In genomic region chr13:9082128-9082883, GRCm38 (mm10) we compare ENCODE assay signal across 20 mouse cellular contexts. TPM values are rescaled to one million over a fixed set of nuclear protein-coding genes. Genes with fewer than 3 reads are reported as not detected.
DNase-seq lines count a peak whose midpoint lies in the region; ATAC-seq and TF ChIP-seq lines count a peak whose summit lies in the region.
"Had no signal": no experiment of that assay in that cellular context is flagged by ENCODE, and none has a peak within 500 bp of the region (broad histone marks: within the 10 kb centered on the region; RNA-seq: fewer than 3 reads in every experiment).

No protein-coding gene starts in this region.

- H3K27me3 ChIP-seq in liver, postnatal 0 days (ENCODE audit: insufficient read depth, low read length): no peaks in the 10 kb centered on the region
- no peaks in the 10 kb centered on the region for H3K27me3 ChIP-seq in liver, embryonic 11.5 days (replicated peaks; ENCODE audit: control insufficient read depth, insufficient read depth, low read length)
- H3K27me3 ChIP-seq: embryonic facial prominence, embryonic 12.5 days; forebrain, embryonic 15.5 days; heart, embryonic 12.5 days; hindbrain, embryonic 12.5 days had no signal

- 66% methylated on average over 14 of the region's 14 CpGs for WGBS in liver, postnatal 0 days (ENCODE audit: insufficient replicate concordance)
- 66% methylated on average over 14 of the region's 14 CpGs for WGBS in liver, embryonic 11.5 days

- H3K4me1 ChIP-seq in liver, postnatal 0 days (ENCODE audit: insufficient read depth): no peaks in the 10 kb centered on the region
- H3K4me1 ChIP-seq in liver, embryonic 11.5 days (replicated peaks; ENCODE audit: control insufficient read depth, insufficient read depth, low read length): no peaks in the 10 kb centered on the region
- H3K4me1 ChIP-seq: embryonic facial prominence, embryonic 12.5 days; forebrain, embryonic 15.5 days; heart, embryonic 12.5 days; hindbrain, embryonic 12.5 days had no signal

- no peak for TF ChIP-seq CTCF in liver, postnatal 0 days (IDR thresholded peaks at IDR 0.05; ENCODE audit: low read depth)

- no peak overlapping the region for H3K4me2 ChIP-seq in liver, postnatal 0 days (ENCODE audit: low read depth, low read length)
- H3K4me2 ChIP-seq in liver, embryonic 11.5 days: no peak overlapping the region
- H3K4me2 ChIP-seq: embryonic facial prominence, embryonic 12.5 days; forebrain, embryonic 15.5 days; heart, embryonic 12.5 days; hindbrain, embryonic 12.5 days had no signal

- no peak for TF ChIP-seq EP300 in liver, postnatal 0 days (IDR thresholded peaks at IDR 0.05; ENCODE audit: low read depth)

- intact Hi-C loops in heart, postnatal 10 days (cut with DNase I): no loop called here

- H3K27ac ChIP-seq in liver, postnatal 0 days (ENCODE audit: low read depth): no peak overlapping the region
- H3K27ac ChIP-seq in liver, embryonic 11.5 days (ENCODE audit: low read depth, low read length): no peak overlapping the region
- H3K27ac ChIP-seq: embryonic facial prominence, embryonic 12.5 days; forebrain, embryonic 15.5 days; hindbrain, embryonic 12.5 days; hindbrain, postnatal 0 days had no signal

- peak; percentile 31; the same call in 1 of the 2 replicates for ATAC-seq in liver, postnatal 0 days
- ATAC-seq in liver, embryonic 11.5 days (replicated peaks; ENCODE audit: low FRiP score): no peak
- ATAC-seq in monocyte, adult 5-6 weeks (replicated peaks; ENCODE audit: insufficient number of reproducible peaks, low FRiP score, low TSS enrichment, poor library complexity, severe bottlenecking): peak; percentile 40; the same call in 1 of the 2 replicates
- ATAC-seq: forebrain, embryonic 15.5 days; hindbrain, postnatal 0 days; intestine, postnatal 0 days had no signal

- H3K9ac ChIP-seq in liver, postnatal 0 days (replicated peaks): no peak overlapping the region
- H3K9ac ChIP-seq in liver, embryonic 11.5 days (ENCODE audit: low read depth, low read length): no peak overlapping the region
- H3K9ac ChIP-seq: embryonic facial prominence, embryonic 12.5 days; forebrain, embryonic 15.5 days; heart, embryonic 12.5 days; hindbrain, embryonic 12.5 days had no signal

- no peaks in the 10 kb centered on the region for H3K9me3 ChIP-seq in liver, postnatal 0 days (ENCODE audit: low read length)
- no peaks in the 10 kb centered on the region for H3K9me3 ChIP-seq in liver, embryonic 11.5 days (ENCODE audit: control insufficient read depth, low read length)
- H3K9me3 ChIP-seq: embryonic facial prominence, embryonic 12.5 days; forebrain, embryonic 15.5 days; heart, embryonic 12.5 days; hindbrain, embryonic 12.5 days had no signal

- no peak overlapping the region for H3K4me3 ChIP-seq in liver, postnatal 0 days (ENCODE audit: low read depth, low read length)
- no peak overlapping the region for H3K4me3 ChIP-seq in liver, embryonic 11.5 days (ENCODE audit: low read depth, low read length)
- H3K4me3 ChIP-seq: embryonic facial prominence, embryonic 12.5 days; forebrain, embryonic 15.5 days; heart, embryonic 12.5 days; hindbrain, embryonic 12.5 days had no signal

- H3K36me3 ChIP-seq in liver, postnatal 0 days (replicated peaks; ENCODE audit: insufficient read depth, low read length): no peaks in the 10 kb centered on the region
- no peaks in the 10 kb centered on the region for H3K36me3 ChIP-seq in liver, embryonic 11.5 days (ENCODE audit: control insufficient read depth, insufficient read depth, low read length)
- H3K36me3 ChIP-seq: embryonic facial prominence, embryonic 12.5 days; forebrain, embryonic 15.5 days; heart, embryonic 12.5 days; hindbrain, embryonic 12.5 days had no signal

- DNase-seq in liver, postnatal 0 days: no peak
- DNase-seq in liver, embryonic 11.5 days (ENCODE audit: low spot score): no peak
- DNase-seq in CD4-positive, CD25-positive, alpha-beta regulatory T cell, adult 2 months (ENCODE audit: low read depth, low spot score): peak; percentile 42
- peak; percentile 57 for DNase-seq in ZHBTc4 (ENCODE audit: low read depth, low spot score)
- no peak for DNase-seq in layer of hippocampus, postnatal 14 days (ENCODE audit: low spot score in 2 of 2)
- no peak for DNase-seq in heart, postnatal 10 days
- no peak for DNase-seq in embryo, embryonic 10 days (ENCODE audit: low spot score)
- DNase-seq: adrenal gland, adult 8-10 months; adrenal gland, postnatal 36 days; cerebellum, adult 2 months; cerebellum, postnatal 10 days; gastrocnemius, postnatal 14 days; heart, postnatal 4 days had no signal

RNA-seq across cellular contexts. Expression of gene Larp4b, which starts 11.4 kb away (rescaled TPM):
- 17.4 and 20.3 TPM in 2 replicates for polyA plus RNA-seq in liver, postnatal 0 days (2015; fragmentation: Nextera tagmentation; extraction: Ambion mirVana)
- 47.9 and 51.3 TPM in 2 replicates for polyA plus RNA-seq in liver, embryonic 11.5 days (2014; fragmentation: Nextera tagmentation; extraction: Ambion mirVana)
- 46.8 to 79.4 TPM (median 51.9 TPM) in 3 replicates for total RNA-seq in monocyte, adult 5-6 weeks (2017)
- total RNA-seq in layer of hippocampus, postnatal 14 days (2021): 10 to 100 TPM; 86.7 to 88.1 TPM
- 10 to 100 TPM; 78.4 to 81.5 TPM for total RNA-seq in heart, postnatal 10 days (2021)

Comparison
In these comparisons a context has a peak if more than half of its experiments do, and no peak if none do; other contexts are left out.
1. DNase-seq: peak in CD4-positive, CD25-positive, alpha-beta regulatory T cell, adult 2 months (single experiment) and ZHBTc4 (single experiment); none in liver, postnatal 0 days (single experiment), liver, embryonic 11.5 days (single experiment), layer of hippocampus, postnatal 14 days (0 of 2), heart, postnatal 10 days (0 of 2) and embryo, embryonic 10 days (single experiment).